Mouse (Mus musculus) MEL (cell line): Measurements from ENCODE around the gene Gm17606. TPM values are rescaled to one million over a fixed set of nuclear protein-coding genes. Genes with fewer than 3 reads are reported as not detected.

Source experiments
- DNase-seq: peaks from one replicate; pipeline ENCODE4 v3.0.0; 2011; ENCODE audit warnings: low read depth, low spot score
- H3K27ac ChIP-seq: 2 replicates; pipeline ENCODE4 v1.5.1; 2012; ENCODE audit warnings: low read depth, mild to moderate bottlenecking, control low read depth, low read length, moderate library complexity; ENCODE audit not compliant: control insufficient read depth
- H3K27me3 ChIP-seq, 2 experiments: fragments of 150-350 bp in 1 of 2; sonication (generic) in 1 of 2; 2 replicates each; pipeline ENCODE4 v1.6.1; 2012; ENCODE audit warnings: low read length in 2 of 2, mild to moderate bottlenecking in 2 of 2, improper control_type of control experiment in 1 of 2, moderate library complexity in 1 of 2; ENCODE audit not compliant: insufficient read depth in 2 of 2, control insufficient read depth in 1 of 2
- H3K36me3 ChIP-seq, 2 experiments: 2 replicates each; pipeline ENCODE4 v1.6.1; 2012 to 2014; ENCODE audit warnings: low read length in 2 of 2, improper control_type of control experiment in 1 of 2, inconsistent platforms in 1 of 2, mild to moderate bottlenecking in 1 of 2; ENCODE audit not compliant: insufficient read depth in 2 of 2, control insufficient read depth in 1 of 2
- H3K4me1 ChIP-seq, 2 experiments: fragments of 150-350 bp in 1 of 2; sonication (generic) in 1 of 2; 2 replicates each; pipeline ENCODE4 v1.6.1; 2012; ENCODE audit warnings: low read length in 2 of 2, improper control_type of control experiment in 1 of 2, mild to moderate bottlenecking in 1 of 2; ENCODE audit not compliant: insufficient read depth in 2 of 2, control insufficient read depth in 1 of 2
- H3K4me3 ChIP-seq, 2 experiments: fragments of 150-350 bp in 1 of 2; sonication (generic) in 1 of 2; 2 replicates each; pipeline ENCODE4 v1.5.1; 2012; ENCODE audit warnings: low read depth in 2 of 2, low read length in 2 of 2, mild to moderate bottlenecking in 2 of 2, moderate library complexity in 2 of 2, control low read depth in 1 of 2, improper control_type of control experiment in 1 of 2; ENCODE audit not compliant: control insufficient read depth in 1 of 2, insufficient read depth in 1 of 2
- H3K79me2 ChIP-seq: 2 replicates; pipeline ENCODE4 v1.6.1; 2012; ENCODE audit warnings: mild to moderate bottlenecking, low read length, moderate library complexity; ENCODE audit not compliant: control insufficient read depth, poor library complexity, insufficient read depth
- H3K9ac ChIP-seq: 2 replicates; pipeline ENCODE4 v1.6.1; 2012; ENCODE audit warnings: low read depth, mild to moderate bottlenecking, control low read depth, low read length, moderate library complexity; ENCODE audit not compliant: control insufficient read depth, poor library complexity, severe bottlenecking
- H3K9me3 ChIP-seq: fragments of 150-350 bp; sonication (generic); replicated peaks from 2 replicates; pipeline ENCODE4 v1.6.1; 2012; ENCODE audit warnings: mild to moderate bottlenecking, low read length, improper control_type of control experiment, moderate library complexity; ENCODE audit not compliant: insufficient read depth
- BHLHE40 ChIP-seq: IDR thresholded peaks from 2 replicates; pipeline ENCODE4 v1.6.1; 2012; ENCODE audit warnings: low read depth, mild to moderate bottlenecking, inconsistent platforms, low read length, improper control_type of control experiment, borderline replicate concordance
- CHD2 ChIP-seq: IDR thresholded peaks from 2 replicates; pipeline ENCODE4 v1.6.1; 2011; ENCODE audit warnings: low read length, improper control_type of control experiment
- CTCF ChIP-seq, 3 experiments: IDR thresholded peaks in 2 of 3; conservative IDR thresholded peaks in 1 of 3; 2 replicates each; pipeline ENCODE4 v1.5.1; 2011 to 2012; ENCODE audit warnings: low read length in 3 of 3, low read depth in 2 of 3, mild to moderate bottlenecking in 2 of 3, improper control_type of control experiment in 1 of 3, inconsistent platforms in 1 of 3, mixed read lengths in 1 of 3, moderate library complexity in 1 of 3; ENCODE audit not compliant: control insufficient read depth in 1 of 3, insufficient read depth in 1 of 3, poor library complexity in 1 of 3, severe bottlenecking in 1 of 3
- E2F4 ChIP-seq: IDR thresholded peaks from 2 replicates; pipeline ENCODE4 v1.6.1; 2011; ENCODE audit warnings: low read depth, low read length, improper control_type of control experiment, borderline replicate concordance
- EP300 ChIP-seq, 2 experiments: IDR thresholded peaks; 2 replicates each; pipeline ENCODE4 v1.6.1; 2011; ENCODE audit warnings: improper control_type of control experiment in 2 of 2, low read length in 2 of 2, low read depth in 1 of 2, mild to moderate bottlenecking in 1 of 2
- ETS1 ChIP-seq: IDR thresholded peaks from 2 replicates; pipeline ENCODE4 v1.6.1; 2012; ENCODE audit warnings: low read depth, mild to moderate bottlenecking, inconsistent platforms, low read length, improper control_type of control experiment, moderate library complexity
- GABPA ChIP-seq: IDR thresholded peaks from 2 replicates; pipeline ENCODE4 v1.6.1; 2012; ENCODE audit warnings: low read depth, mild to moderate bottlenecking, inconsistent platforms, low read length, improper control_type of control experiment, moderate library complexity
- GATA1 ChIP-seq: IDR thresholded peaks from 2 replicates; pipeline ENCODE4 v1.6.1; 2011; ENCODE audit warnings: low read depth, low read length, improper control_type of control experiment
- HCFC1 ChIP-seq: IDR thresholded peaks from 2 replicates; pipeline ENCODE4 v1.6.1; 2012; ENCODE audit warnings: low read depth, mild to moderate bottlenecking, inconsistent platforms, low read length, improper control_type of control experiment, moderate library complexity
- MYB ChIP-seq: IDR thresholded peaks from 2 replicates; pipeline ENCODE4 v1.6.1; 2011; ENCODE audit warnings: mild to moderate bottlenecking, low read depth, low read length, improper control_type of control experiment
- NELFE ChIP-seq: IDR thresholded peaks from 2 replicates; pipeline ENCODE4 v1.6.1; 2011; ENCODE audit warnings: low read depth, low read length, improper control_type of control experiment
- NRF1 ChIP-seq: IDR thresholded peaks from 2 replicates; pipeline ENCODE4 v1.6.1; 2014; ENCODE audit warnings: low read depth, mild to moderate bottlenecking, inconsistent platforms, low read length, improper control_type of control experiment, moderate library complexity; ENCODE audit not compliant: poor library complexity, insufficient read depth, severe bottlenecking
- POLR2A ChIP-seq, 2 experiments: IDR thresholded peaks; 2 replicates each; pipeline ENCODE4 v1.6.1; 2011 to 2012; ENCODE audit warnings: low read length in 2 of 2, mild to moderate bottlenecking in 2 of 2, control low read depth in 1 of 2, improper control_type of control experiment in 1 of 2, low read depth in 1 of 2, moderate library complexity in 1 of 2; ENCODE audit not compliant: control insufficient read depth in 1 of 2, insufficient read depth in 1 of 2, poor library complexity in 1 of 2
- POLR2AphosphoS5 ChIP-seq: IDR thresholded peaks from 2 replicates; pipeline ENCODE4 v1.6.1; 2012; ENCODE audit warnings: low read depth, borderline replicate concordance, mild to moderate bottlenecking, inconsistent platforms, low read length, moderate library complexity, mixed read lengths
- RCOR1 ChIP-seq: IDR thresholded peaks from 2 replicates; pipeline ENCODE4 v1.6.1; 2012; ENCODE audit warnings: low read depth, mild to moderate bottlenecking, inconsistent platforms, low read length, improper control_type of control experiment
- SIN3A ChIP-seq: IDR thresholded peaks from 2 replicates; pipeline ENCODE4 v1.6.1; 2012; ENCODE audit warnings: low read length, improper control_type of control experiment, inconsistent platforms
- SMC3 ChIP-seq: IDR thresholded peaks from 2 replicates; pipeline ENCODE4 v1.6.1; 2011; ENCODE audit warnings: low read depth, low read length, improper control_type of control experiment
- TAL1 ChIP-seq: IDR thresholded peaks from 2 replicates; pipeline ENCODE4 v1.6.1; 2012; ENCODE audit warnings: mild to moderate bottlenecking, inconsistent platforms, low read length, moderate library complexity, mixed read lengths
- UBTF ChIP-seq: IDR thresholded peaks from 2 replicates; pipeline ENCODE4 v1.6.1; 2012; ENCODE audit warnings: low read depth, mild to moderate bottlenecking, inconsistent platforms, low read length, improper control_type of control experiment, moderate library complexity, borderline replicate concordance; ENCODE audit not compliant: insufficient read depth
- ZC3H11A ChIP-seq: IDR thresholded peaks from 2 replicates; pipeline ENCODE4 v1.6.1; 2012; ENCODE audit warnings: low read depth, mild to moderate bottlenecking, inconsistent platforms, low read length, improper control_type of control experiment
- ZMIZ1 ChIP-seq: IDR thresholded peaks from 2 replicates; pipeline ENCODE4 v1.6.1; 2012; ENCODE audit warnings: low read depth, mild to moderate bottlenecking, inconsistent platforms, low read length, improper control_type of control experiment, moderate library complexity
- polyA plus RNA-seq, 2 experiments: library from polyadenylated mRNA; stranded (reverse) in 1 of 2; unstranded in 1 of 2; fragments of >175 nt in 1 of 2; fragments of >200 nt in 1 of 2; gene quantifications; 2 replicates each; pipeline versions ENCODE4 v1.2.1 to v1.2.4; 2012; ENCODE audit warnings: low replicate concordance in 2 of 2, low read depth in 1 of 2; ENCODE audit not compliant: insufficient read length in 2 of 2, insufficient read depth in 1 of 2, missing spikeins in 1 of 2
- total RNA-seq: library from RNA; depleted of rRNA; stranded (reverse); fragments of 300-350 nt; gene quantifications from 2 replicates; pipeline ENCODE4 v1.2.3, GENCODE M21; 2012

The Gm17606 gene
- total and polyA plus RNA-seq, 3 experiments, result 0.99 TPM; not detected in 2

- Histone ChIP-seq H3K9ac (no peak overlapping the region), H3K4me3 (no peak overlapping the region), H3K9me3 (no peaks in the 10 kb centered on the region), H3K79me2 (peaks cover 13% of the 10 kb centered on the region), H3K4me1 (no peaks in the 10 kb centered on the region; a peak in 1 of 4 replicates), H3K36me3 (peaks cover 12 to 20% of the 10 kb centered on the region in 2 experiments), H3K27ac (no peak overlapping the region), H3K27me3 (no peaks in the 10 kb centered on the region)
- no peak for DNase-seq
- TF ChIP-seq E2F4 (no peak), ZMIZ1 (no peak), CHD2 (no peak), SMC3 (no peak), GATA1 (no peak), SIN3A (no peak), MYB (no peak), POLR2A (IDR thresholded peaks at IDR 0.05; ENCODE audit: control insufficient read depth in 1 of 2, insufficient read depth in 1 of 2, low read depth in 1 of 2, low read length in 2 of 2, poor library complexity in 1 of 2) (no peak), UBTF (no peak)
Observed at GRCm38 (mm10) chr14:54678657-54679304, 38.0 kb downstream of the Gm17606 start.

- Histone ChIP-seq H3K9me3 (no peaks in the 10 kb centered on the region), H3K4me1 (peaks cover 0 to 2% of the 10 kb centered on the region in 2 experiments; a peak in 2 of 4 replicates), H3K9ac (no peak overlapping the region), H3K36me3 (peaks cover 9 to 20% of the 10 kb centered on the region in 2 experiments), H3K79me2 (peaks cover 34% of the 10 kb centered on the region), H3K27ac (no peak overlapping the region), H3K27me3 (no peaks in the 10 kb centered on the region), H3K4me3 (no peak overlapping the region)
- no peak for DNase-seq
- no peak for TF ChIP-seq HCFC1
- TF ChIP-seq TAL1, result no peak
- no peak for TF ChIP-seq BHLHE40
- TF ChIP-seq RCOR1, result no peak
- no peak for TF ChIP-seq NELFE
- TF ChIP-seq ZC3H11A, result no peak
- no peak for TF ChIP-seq NRF1
- no peak for TF ChIP-seq EP300 (IDR thresholded peaks at IDR 0.05; ENCODE audit: low read depth in 1 of 2, low read length in 2 of 2)
- TF ChIP-seq UBTF, result no peak
- TF ChIP-seq ETS1, result no peak
- TF ChIP-seq POLR2AphosphoS5, result no peak
- TF ChIP-seq GABPA, result no peak
- no peak for TF ChIP-seq CTCF (IDR thresholded peaks at IDR 0.05 in 2 of 3, conservative IDR thresholded peaks at IDR 0.05 in 1 of 3; ENCODE audit: control insufficient read depth in 1 of 3, insufficient read depth in 1 of 3, low read depth in 2 of 3, low read length in 3 of 3, poor library complexity in 1 of 3, severe bottlenecking in 1 of 3)
- no peak for TF ChIP-seq E2F4
Observed at GRCm38 (mm10) chr14:54682396-54682795, 41.6 kb downstream of the Gm17606 start.
